Mouse (Mus musculus): ENCODE measurements at regions not wholly inside any gene's neighbourhood (a gene's known extent, or its start where the extent isn't known, plus 50 kb on each side); places are given as distances from the start of the nearest gene placed in this dataset.
"Not testable (repeated sequence)": the region's sequence is repeated elsewhere in the genome, so short reads cannot be mapped to it uniquely, and the experiment has no call there.

DNA sequence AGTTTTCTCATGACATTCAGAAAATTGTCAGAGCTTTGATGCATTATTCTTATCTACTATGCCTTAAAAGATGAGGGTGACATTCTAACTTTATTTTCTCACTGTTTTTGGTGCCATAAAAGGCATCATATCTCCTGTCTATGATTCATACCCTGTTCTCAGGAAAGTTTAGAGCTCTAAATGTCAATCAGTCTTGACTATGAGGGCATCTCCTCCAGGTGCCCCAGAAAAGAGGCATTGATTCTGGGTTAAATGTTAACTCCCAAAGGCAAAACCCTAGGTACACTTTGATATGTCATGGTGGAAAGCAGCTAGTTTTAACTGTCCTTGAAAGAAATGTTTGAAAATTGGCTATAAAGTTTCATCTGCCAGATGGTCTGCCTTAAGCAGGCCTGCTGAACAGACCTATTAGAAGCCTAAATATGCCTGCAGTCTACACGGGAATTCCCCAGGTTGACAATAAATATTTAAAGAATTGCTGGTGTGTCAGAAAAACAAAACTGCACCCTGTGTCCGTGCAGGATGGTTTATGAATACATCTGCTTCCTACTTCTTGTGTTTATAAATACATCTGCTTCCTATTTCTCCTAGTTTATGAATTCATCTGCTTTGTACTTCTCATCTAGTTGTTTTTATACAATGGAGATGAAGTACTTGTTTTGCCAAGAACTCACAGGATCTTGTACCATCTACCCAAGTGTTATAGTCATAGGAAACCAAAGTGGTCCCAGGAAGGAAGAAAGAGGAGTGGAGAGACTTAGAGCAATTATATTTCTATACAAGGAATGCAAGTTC lies 172.3 kb downstream of the Snca start:
- peak; percentile 6 for DNase-seq

- DNase-seq = not testable (repeated sequence)
Observed at GRCm38 (mm10) chr6:60646983-60647617, 182.6 kb downstream of the Snca start.

DNA sequence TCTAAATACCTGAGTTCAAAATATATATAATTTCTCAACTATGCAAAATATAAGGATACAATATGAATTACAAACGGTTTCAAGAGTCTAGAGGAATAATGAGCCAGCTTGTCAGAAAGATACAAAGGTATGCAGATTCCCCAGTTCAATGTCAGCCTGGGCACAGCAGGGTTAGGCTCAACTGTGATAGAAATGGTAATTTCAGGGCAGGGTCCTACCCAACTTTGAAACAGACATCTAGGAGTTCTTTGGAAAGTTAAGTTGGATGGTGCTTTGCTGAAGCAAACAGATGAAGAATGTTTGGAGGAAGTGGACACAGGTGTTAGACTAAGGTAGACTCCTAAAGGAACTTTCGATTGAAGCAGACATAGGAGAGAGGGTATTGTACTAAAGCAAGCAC lies 187.4 kb downstream of the Snca start:
- DNase-seq = no peak

DNA sequence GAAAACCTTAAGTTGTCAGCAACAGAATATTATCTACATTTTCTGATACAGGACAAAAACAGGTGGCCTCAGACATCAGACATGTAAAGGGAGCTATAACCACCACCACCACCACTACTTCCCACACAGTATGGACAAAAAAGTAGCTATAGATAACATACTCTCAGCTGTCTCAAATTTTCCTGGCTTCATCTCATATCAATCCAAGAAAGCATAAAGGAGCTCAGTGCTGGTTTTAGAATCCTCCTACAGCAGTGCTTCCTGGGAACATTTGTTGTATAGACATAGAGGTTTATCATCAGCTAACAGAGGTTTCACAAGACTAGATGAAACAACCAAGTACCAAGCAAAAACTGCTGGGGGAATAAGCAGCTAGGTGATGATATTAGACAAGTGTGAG lies 213.3 kb downstream of the Snca start:
- DNase-seq = no peak

- no peak for DNase-seq
Observed at GRCm38 (mm10) chr6:60600201-60600600, 229.5 kb downstream of the Snca start.

GRCm38 (mm10) chr6:60564261-60564660 lies 265.4 kb downstream of the Snca start:
- DNase-seq = no peak

- peak; percentile 56 for DNase-seq
Observed at GRCm38 (mm10) chr6:60555590-60556235, 273.9 kb downstream of the Snca start.

All from lung, postnatal 36 days (tissue).